Mouse (Mus musculus) ES-Bruce4 (cell line): ENCODE results near the gene Nprl2. TPM values are rescaled to one million over a fixed set of nuclear protein-coding genes. Genes with fewer than 3 reads are reported as not detected.
A peak's percentile ranks its signal among the peaks of the same experiment; 100 is the strongest.

Experiments used
- H3K27ac ChIP-seq: 2 replicates; pipeline ENCODE4 v1.5.1; 2012; ENCODE audit warnings: low read length, inconsistent platforms; ENCODE audit not compliant: insufficient read depth
- H3K27me3 ChIP-seq: 2 replicates; pipeline ENCODE4 v1.6.1; 2012; ENCODE audit warnings: mild to moderate bottlenecking, low read length, inconsistent platforms; ENCODE audit not compliant: control insufficient read depth, poor library complexity, insufficient read depth, severe bottlenecking
- H3K36me3 ChIP-seq: 2 replicates; pipeline ENCODE4 v1.6.1; 2012; ENCODE audit warnings: inconsistent platforms, mild to moderate bottlenecking, low read length, moderate library complexity; ENCODE audit not compliant: control insufficient read depth, poor library complexity, insufficient read depth, severe bottlenecking
- H3K4me1 ChIP-seq: one replicate; pipeline ENCODE4 v1.8.1; 2011; ENCODE audit warnings: low read length; ENCODE audit not compliant: control insufficient read depth, insufficient read depth
- H3K4me3 ChIP-seq: 2 replicates; pipeline ENCODE4 v1.5.1; 2011; ENCODE audit warnings: low read depth, mild to moderate bottlenecking, low read length
- H3K9ac ChIP-seq: 2 replicates; pipeline ENCODE4 v1.6.1; 2012; ENCODE audit warnings: low read depth, mild to moderate bottlenecking, inconsistent platforms; ENCODE audit not compliant: poor library complexity, severe bottlenecking
- H3K9me3 ChIP-seq: replicated peaks from 2 replicates; pipeline ENCODE4 v1.6.1; 2012; ENCODE audit warnings: mild to moderate bottlenecking, low read length, inconsistent platforms; ENCODE audit not compliant: control insufficient read depth, poor library complexity, insufficient read depth, severe bottlenecking
- CTCF ChIP-seq: IDR thresholded peaks from one replicate; pipeline ENCODE4 v1.8.1; 2011; ENCODE audit warnings: low read depth, low read length
- EP300 ChIP-seq: IDR thresholded peaks from 2 replicates; pipeline ENCODE4 v1.6.1; 2011; ENCODE audit warnings: low read depth, low read length; ENCODE audit not compliant: insufficient read depth
- POLR2A ChIP-seq: IDR thresholded peaks from one replicate; pipeline ENCODE4 v1.8.1; 2011; ENCODE audit warnings: low read length; ENCODE audit not compliant: insufficient read depth
- polyA plus RNA-seq: library from polyadenylated mRNA; stranded (reverse); fragments of >200 nt; gene quantifications from 2 replicates; pipeline ENCODE4 v1.2.4, GENCODE M21; 2011; ENCODE audit warnings: low read depth; ENCODE audit not compliant: missing spikeins, insufficient read depth, insufficient read length

Gene Nprl2
- polyA plus RNA-seq, 1 experiment, result 32.7 TPM

DNA sequence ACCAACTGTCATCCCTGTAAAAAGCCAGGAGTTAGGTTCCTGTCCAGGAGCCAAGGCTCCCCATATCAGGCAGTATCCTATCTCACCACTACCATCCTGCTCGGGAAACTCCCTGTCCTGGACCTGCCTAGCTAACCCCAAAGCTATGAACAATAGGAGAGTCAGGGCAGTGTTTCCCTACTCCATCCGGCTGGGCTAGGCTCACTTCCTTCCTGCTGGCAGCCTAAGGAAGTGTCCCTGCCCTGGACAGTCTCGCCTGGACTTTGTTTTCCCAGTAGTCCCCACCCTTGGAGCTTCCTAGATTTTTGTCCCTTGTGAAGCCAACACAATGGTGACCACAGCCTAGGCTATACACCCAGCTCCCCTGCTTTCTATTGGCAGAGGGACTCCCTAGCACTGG lies 24.8 kb downstream of the Nprl2 start:
- H3K4me3 ChIP-seq, result no peak overlapping the region
- peaks cover 11% of the 10 kb centered on the region for H3K36me3 ChIP-seq
- no peak overlapping the region for H3K27ac ChIP-seq
- TF ChIP-seq EP300 (no peak), POLR2A (no peak), CTCF (no peak)
- no peaks in the 10 kb centered on the region for H3K9me3 ChIP-seq
- H3K9ac ChIP-seq, result no peak overlapping the region
- no peaks in the 10 kb centered on the region for H3K27me3 ChIP-seq
- peaks cover 2% of the 10 kb centered on the region for H3K4me1 ChIP-seq

DNA sequence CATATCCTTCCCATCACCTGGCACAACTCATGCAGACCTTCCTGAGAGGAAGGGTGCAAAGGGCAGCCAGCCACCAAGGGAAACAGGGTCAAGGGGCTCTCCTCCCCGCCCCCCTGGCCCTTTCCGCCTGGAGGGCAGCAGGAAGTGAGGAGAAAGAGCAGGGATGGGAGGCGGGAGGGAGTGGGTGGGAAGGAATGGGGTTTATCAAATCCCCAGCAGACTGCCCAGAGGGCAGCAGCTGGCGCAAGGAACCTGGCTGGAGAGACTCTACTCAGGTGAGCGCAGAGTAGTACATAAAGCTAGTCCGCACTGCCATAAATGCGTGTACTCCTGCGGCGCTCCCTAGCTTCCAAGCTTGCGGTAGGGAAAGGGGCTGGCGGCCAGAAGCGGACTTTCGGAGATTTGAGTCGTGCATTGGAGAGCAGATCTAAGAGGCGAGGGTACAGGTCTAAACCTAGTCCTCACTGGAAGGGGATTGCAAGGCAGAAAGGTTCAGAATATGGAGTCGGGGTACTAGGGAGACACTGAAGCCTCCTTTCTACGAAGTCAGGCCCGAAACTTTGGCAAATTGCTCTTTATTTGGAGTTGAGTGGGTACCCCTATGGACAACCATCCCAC lies 25.8 kb downstream of the Nprl2 start, which contains the start of gene Hyal2:
Hyal2 (plus strand) TSS at position 244 of the 618 bp plus-strand sequence.
- H3K27ac ChIP-seq, result no peak within 1 kb of the TSS; the same call in 1 of the 2 replicates
- peaks cover 2% of the 10 kb centered on the region for H3K4me1 ChIP-seq
- peak within 1 kb of the TSS; percentile 81 for H3K4me3 ChIP-seq
- H3K9me3 ChIP-seq, result no peaks in the 10 kb centered on the region
- peak within 1 kb of the TSS; percentile 87 for H3K9ac ChIP-seq
- TF ChIP-seq EP300 (no peak), CTCF (no peak), POLR2A (no peak)
- peaks cover 12% of the 10 kb centered on the region for H3K36me3 ChIP-seq
- no peaks in the 10 kb centered on the region for H3K27me3 ChIP-seq

DNA sequence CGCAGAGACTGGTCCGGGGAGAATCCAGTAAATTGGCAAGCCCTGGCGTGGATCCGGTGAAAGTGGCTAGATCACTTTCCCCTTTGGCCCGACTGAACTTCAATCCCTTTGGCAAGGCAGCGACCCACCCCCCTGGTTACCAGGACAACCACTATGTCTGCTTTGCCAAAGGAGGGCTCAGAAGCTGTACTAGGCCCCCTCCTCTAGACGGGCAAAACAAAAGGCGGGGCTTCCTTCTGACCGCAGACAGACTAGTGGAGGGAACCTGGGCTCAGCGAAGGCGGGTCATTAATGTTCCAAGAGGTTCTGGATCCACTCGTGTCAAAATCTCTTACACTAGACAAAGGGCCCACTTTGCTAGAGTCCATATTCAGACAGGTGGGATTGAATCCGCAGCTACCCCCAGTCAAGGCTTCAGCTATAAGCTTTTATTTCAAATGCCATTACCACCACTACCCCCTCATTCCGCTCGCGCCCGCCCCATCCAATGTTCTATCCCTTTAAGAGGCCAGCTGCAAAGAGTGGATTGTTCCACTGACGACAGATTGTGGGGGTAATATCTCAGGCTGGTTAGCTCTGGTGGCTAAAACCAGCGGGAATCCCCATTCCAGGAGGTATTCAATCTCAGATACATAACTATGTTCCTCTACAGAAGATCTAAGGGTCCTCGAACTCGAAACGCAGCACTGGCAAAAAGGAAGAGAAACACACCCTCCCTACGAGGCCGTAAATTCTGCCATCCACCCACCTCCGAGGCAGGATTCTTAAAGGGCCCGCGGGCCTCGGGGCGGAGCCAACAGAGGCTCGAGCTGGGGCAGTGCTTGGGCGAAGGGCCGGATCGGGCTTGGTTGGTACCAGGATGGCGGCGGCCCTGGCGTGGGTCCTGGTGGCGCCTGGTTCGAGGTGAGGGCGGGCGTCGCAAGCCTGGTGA lies 26.6 kb downstream of the Nprl2 start:
- H3K27ac ChIP-seq, result no peak overlapping the region; the same call in 1 of the 2 replicates
- no peaks in the 10 kb centered on the region for H3K27me3 ChIP-seq
- H3K4me3 ChIP-seq, result peak overlapping the region; percentile 81
- H3K36me3 ChIP-seq, result peaks cover 12% of the 10 kb centered on the region
- peak overlapping the region; percentile 87 for H3K9ac ChIP-seq
- no peaks in the 10 kb centered on the region for H3K9me3 ChIP-seq
- H3K4me1 ChIP-seq, result peaks cover 2% of the 10 kb centered on the region
- TF ChIP-seq EP300 (no peak), CTCF (no peak), POLR2A (no peak)

DNA sequence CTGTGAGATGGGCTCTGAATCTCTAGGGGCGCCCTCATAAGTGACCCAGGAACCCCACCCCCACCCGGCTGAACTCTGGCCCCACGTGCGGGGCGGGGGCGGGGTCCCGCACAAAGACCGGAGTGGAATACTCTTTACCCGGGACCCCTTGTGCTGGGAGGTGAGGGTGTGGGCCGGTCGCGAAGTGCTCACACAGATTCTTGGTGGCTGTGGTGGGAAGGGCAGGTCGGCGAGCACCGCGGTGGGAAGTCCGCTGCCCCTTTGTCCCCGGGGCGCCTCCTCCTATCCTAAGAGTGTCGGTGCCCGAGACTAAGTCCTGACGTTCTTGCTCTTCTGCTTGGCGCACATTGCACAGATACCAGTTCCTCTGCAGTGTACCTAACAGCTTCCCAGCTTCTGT lies 27.2 kb downstream of the Nprl2 start:
- Histone ChIP-seq H3K36me3 (peaks cover 12% of the 10 kb centered on the region), H3K4me1 (peaks cover 2% of the 10 kb centered on the region), H3K9ac (peak overlapping the region; percentile 87), H3K9me3 (no peaks in the 10 kb centered on the region), H3K27ac (no peak overlapping the region), H3K4me3 (peak overlapping the region; percentile 81), H3K27me3 (no peaks in the 10 kb centered on the region)
- TF ChIP-seq CTCF (no peak), POLR2A (no peak), EP300 (no peak)

DNA sequence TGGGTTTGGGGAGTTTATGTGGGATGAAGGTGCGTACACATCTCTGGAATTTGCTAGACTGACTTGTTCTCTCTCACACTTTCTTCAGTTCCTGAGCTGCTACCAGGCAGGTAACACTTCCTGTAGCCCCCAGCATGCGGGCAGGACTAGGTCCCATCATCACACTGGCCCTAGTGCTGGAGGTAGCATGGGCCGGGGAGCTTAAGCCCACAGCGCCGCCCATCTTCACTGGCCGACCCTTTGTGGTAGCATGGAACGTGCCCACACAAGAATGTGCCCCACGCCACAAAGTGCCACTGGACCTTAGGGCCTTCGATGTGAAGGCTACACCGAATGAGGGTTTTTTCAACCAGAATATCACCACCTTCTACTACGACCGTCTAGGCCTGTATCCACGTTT lies 28.0 kb downstream of the Nprl2 start:
- Histone ChIP-seq H3K9ac (peak overlapping the region; percentile 87), H3K4me1 (peaks cover 2% of the 10 kb centered on the region), H3K36me3 (peaks cover 12% of the 10 kb centered on the region), H3K4me3 (peak overlapping the region; percentile 81), H3K27ac (no peak overlapping the region; the same call in 1 of the 2 replicates), H3K9me3 (no peaks in the 10 kb centered on the region), H3K27me3 (no peaks in the 10 kb centered on the region)
- no peak for TF ChIP-seq CTCF
- TF ChIP-seq POLR2A, result no peak
- TF ChIP-seq EP300, result no peak

DNA sequence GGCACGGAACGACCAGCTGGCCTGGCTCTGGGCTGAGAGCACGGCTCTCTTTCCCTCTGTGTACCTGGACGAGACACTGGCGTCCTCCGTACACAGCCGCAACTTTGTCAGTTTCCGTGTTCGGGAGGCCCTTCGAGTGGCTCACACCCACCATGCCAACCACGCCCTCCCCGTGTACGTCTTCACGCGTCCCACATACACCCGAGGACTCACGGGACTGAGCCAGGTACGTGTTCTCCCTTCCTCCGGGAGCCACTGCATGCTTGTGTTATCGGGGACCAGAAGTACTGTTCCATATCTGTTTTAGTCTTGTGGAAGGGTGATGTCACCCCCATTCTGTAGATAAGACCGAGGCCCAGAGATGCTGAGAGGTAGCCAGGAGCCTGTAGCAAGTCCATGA lies 28.8 kb downstream of the Nprl2 start:
- H3K27ac ChIP-seq, result no peak overlapping the region
- no peaks in the 10 kb centered on the region for H3K27me3 ChIP-seq
- TF ChIP-seq POLR2A, result no peak
- H3K9me3 ChIP-seq, result no peaks in the 10 kb centered on the region
- peaks cover 12% of the 10 kb centered on the region for H3K36me3 ChIP-seq
- H3K4me1 ChIP-seq, result peaks cover 2% of the 10 kb centered on the region
- H3K4me3 ChIP-seq, result no peak overlapping the region
- H3K9ac ChIP-seq, result peak overlapping the region; percentile 87; the same call in 1 of the 2 replicates
